Mouse (Mus musculus) limb, embryonic 12.5 days (tissue): ENCODE measurements at regions not wholly inside any gene's neighbourhood (a gene's known extent, or its start where the extent isn't known, plus 50 kb on each side); places are given as distances from the start of the nearest gene placed in this dataset.

Experiments
- ATAC-seq: fragments of 200-750 bp; cut with Nextera tagmentation; 2 replicates; pipeline ENCODE4 v1.8.0; 2017; ENCODE audit warnings: low read depth, moderate TSS enrichment; ENCODE audit not compliant: insufficient number of reproducible peaks, insufficient read depth, low FRiP score, low TSS enrichment
- H3K27ac ChIP-seq: fragments of 300-500 bp; sonication (generic); 2 replicates; pipeline ENCODE4 v1.5.1; 2016; ENCODE audit warnings: mild to moderate bottlenecking, moderate library complexity
- H3K27me3 ChIP-seq: fragments of 300-500 bp; sonication (generic); 2 replicates; pipeline ENCODE4 v1.6.1; 2016; ENCODE audit warnings: mild to moderate bottlenecking, moderate library complexity
- H3K36me3 ChIP-seq: fragments of 300-500 bp; sonication (generic); 2 replicates; pipeline ENCODE4 v1.6.1; 2016; ENCODE audit warnings: mild to moderate bottlenecking, moderate library complexity
- H3K4me1 ChIP-seq: fragments of 300-500 bp; sonication (generic); replicated peaks from 2 replicates; pipeline ENCODE4 v1.6.1; 2016
- H3K4me2 ChIP-seq: fragments of 300-500 bp; sonication (generic); 2 replicates; pipeline ENCODE4 v1.6.1; 2016; ENCODE audit warnings: mild to moderate bottlenecking, moderate library complexity
- H3K4me3 ChIP-seq: fragments of 300-500 bp; sonication (generic); replicated peaks from 2 replicates; pipeline ENCODE4 v1.5.1; 2016; ENCODE audit warnings: mild to moderate bottlenecking
- H3K9ac ChIP-seq: fragments of 300-500 bp; sonication (generic); replicated peaks from 2 replicates; pipeline ENCODE4 v1.6.1; 2016; ENCODE audit warnings: mild to moderate bottlenecking, moderate library complexity
- H3K9me3 ChIP-seq: fragments of 300-500 bp; sonication (generic); 2 replicates; pipeline ENCODE4 v1.6.1; 2016; ENCODE audit warnings: mild to moderate bottlenecking, moderate library complexity
- WGBS: fragments of 180-500 bp; shearing (Covaris S2); methylation state at CpG from one replicate; pipeline ENCODE4 v1.1.7; 2016; 5-methylcytosine and 5-hydroxymethylcytosine counted together

- Histone ChIP-seq H3K4me1 (no peaks in the 10 kb centered on the region; the same call in 1 of the 2 replicates), H3K9me3 (no peaks in the 10 kb centered on the region), H3K4me2 (no peak overlapping the region), H3K36me3 (no peaks in the 10 kb centered on the region), H3K27ac (no peak overlapping the region), H3K9ac (no peak overlapping the region), H3K27me3 (no peaks in the 10 kb centered on the region), H3K4me3 (no peak overlapping the region)
- WGBS: 92% methylated on average over 3 of the region's 3 CpGs
- ATAC-seq: no peak
Observed at GRCm38 (mm10) chr19:33081493-33081892, 310.6 kb downstream of the Rnls start.

- Histone ChIP-seq H3K4me3 (no peak overlapping the region), H3K9ac (no peak overlapping the region), H3K9me3 (no peaks in the 10 kb centered on the region), H3K27me3 (no peaks in the 10 kb centered on the region), H3K36me3 (no peaks in the 10 kb centered on the region), H3K27ac (no peak overlapping the region), H3K4me2 (no peak overlapping the region), H3K4me1 (no peaks in the 10 kb centered on the region; the same call in 1 of the 2 replicates)
- WGBS: 65% methylated on average over 2 of the region's 2 CpGs
- ATAC-seq: no peak
Observed at GRCm38 (mm10) chr19:33083371-33083770, 308.7 kb downstream of the Rnls start.

GRCm38 (mm10) chr19:33084683-33085082, 307.4 kb downstream of the Rnls start:
- no peaks in the 10 kb centered on the region; the same call in 1 of the 2 replicates for H3K4me1 ChIP-seq
- no peak overlapping the region for H3K4me3 ChIP-seq
- no peaks in the 10 kb centered on the region for H3K9me3 ChIP-seq
- no peak for ATAC-seq
- no peaks in the 10 kb centered on the region for H3K27me3 ChIP-seq
- H3K9ac ChIP-seq: no peak overlapping the region
- H3K36me3 ChIP-seq: no peaks in the 10 kb centered on the region
- H3K4me2 ChIP-seq: no peak overlapping the region
- WGBS: 80% methylated on average over 5 of the region's 5 CpGs
- no peak overlapping the region for H3K27ac ChIP-seq
